Mouse (Mus musculus) CD8-positive naive resting alpha-beta T cell, adult 2 months (primary cell): ENCODE results near the gene Phf19.
A peak's percentile ranks its signal among the peaks of the same experiment; 100 is the strongest.

Experiments used
- DNase-seq, 2 experiments: peaks; one replicate each; pipeline ENCODE4 v3.0.0; 2022; ENCODE audit warnings: low read depth in 2 of 2, low spot score in 2 of 2

Gene Phf19

GRCm38 (mm10) chr2:34940246-34940645, 26.4 kb upstream of the Phf19 start:
- no peak for DNase-seq

GRCm38 (mm10) chr2:34938269-34939208, 24.7 kb upstream of the Phf19 start:
- no peak for DNase-seq

- DNase-seq, result no peak
Observed at GRCm38 (mm10) chr2:34937460-34937859, 23.6 kb upstream of the Phf19 start.

DNA sequence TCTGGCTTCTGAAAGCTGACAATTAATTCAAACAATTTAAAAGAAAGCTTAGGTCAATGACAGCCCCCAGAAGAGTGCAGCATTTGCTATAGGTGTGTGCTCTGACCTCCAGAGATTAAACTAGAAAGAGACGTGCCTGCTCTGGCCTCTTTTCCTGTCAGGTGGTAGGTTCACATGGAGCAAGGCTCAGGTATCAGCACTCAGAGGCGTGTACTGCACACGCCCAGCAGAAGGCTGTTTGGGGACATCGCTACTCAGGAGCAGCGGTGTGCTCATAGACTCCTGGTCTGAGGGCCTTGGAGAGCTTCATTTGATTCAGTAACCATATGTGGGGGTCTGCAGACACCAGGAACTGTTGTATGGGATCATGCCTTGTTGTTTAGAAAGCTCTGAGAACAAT, 13.5 kb upstream of the Phf19 start:
- DNase-seq, result no peak

DNA sequence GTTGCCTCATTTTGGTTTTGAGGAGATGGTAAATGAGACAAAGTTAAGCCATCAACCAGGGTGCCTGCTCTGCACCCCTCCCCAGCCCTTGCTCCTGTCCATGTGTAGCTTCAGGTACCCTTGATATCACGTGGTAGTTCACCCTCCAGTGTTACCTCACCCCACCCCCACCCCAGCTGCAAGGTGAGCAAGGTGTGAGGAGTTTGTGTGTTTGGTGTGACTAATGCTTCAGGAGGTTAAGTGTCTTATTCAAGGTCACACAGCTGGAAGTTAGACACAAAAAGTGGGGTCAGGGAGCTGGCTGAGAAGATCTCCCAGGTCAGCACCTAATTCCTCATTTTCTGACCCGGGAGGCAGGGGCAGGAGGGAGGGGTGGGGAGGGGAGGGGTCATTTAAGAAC, 8.9 kb upstream of the Phf19 start:
- no peak for DNase-seq

DNA sequence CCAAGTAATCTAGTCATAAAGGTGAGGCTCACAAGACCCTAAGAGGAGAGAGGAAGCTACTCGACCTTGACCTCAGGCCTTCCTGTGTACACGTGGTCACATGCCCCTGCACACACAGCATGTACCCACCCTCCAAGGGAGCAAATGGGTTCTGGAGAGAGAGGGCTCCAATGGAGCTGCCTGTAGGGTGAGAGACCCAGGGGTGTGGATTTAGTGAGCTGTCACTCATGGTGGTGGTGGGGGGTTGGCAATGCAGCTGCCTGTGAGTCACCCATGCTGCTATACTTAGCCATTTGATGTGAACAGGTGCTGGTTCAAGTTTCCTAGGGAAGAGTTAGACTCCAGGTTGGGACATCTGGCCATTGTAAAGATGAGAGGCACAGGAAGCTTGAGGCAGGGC, 6.3 kb upstream of the Phf19 start:
- DNase-seq, result no peak

GRCm38 (mm10) chr2:34915103-34915502, 1.3 kb upstream of the Phf19 start:
- DNase-seq, result no peak

DNA sequence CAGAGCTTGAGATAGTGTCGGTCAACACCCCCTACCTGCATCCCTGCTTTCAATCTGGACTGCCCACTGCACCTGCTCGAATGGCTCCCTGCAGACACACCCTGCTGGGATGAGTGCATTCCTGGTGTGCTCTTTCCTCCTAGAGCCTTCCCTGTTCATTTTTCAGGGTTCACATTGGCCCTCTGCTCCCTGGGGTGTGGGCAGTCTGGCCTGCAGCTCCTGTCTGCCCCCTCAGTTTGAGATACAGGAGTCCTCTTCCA, 927 bp upstream of the Phf19 start:
- no peak for DNase-seq

DNA sequence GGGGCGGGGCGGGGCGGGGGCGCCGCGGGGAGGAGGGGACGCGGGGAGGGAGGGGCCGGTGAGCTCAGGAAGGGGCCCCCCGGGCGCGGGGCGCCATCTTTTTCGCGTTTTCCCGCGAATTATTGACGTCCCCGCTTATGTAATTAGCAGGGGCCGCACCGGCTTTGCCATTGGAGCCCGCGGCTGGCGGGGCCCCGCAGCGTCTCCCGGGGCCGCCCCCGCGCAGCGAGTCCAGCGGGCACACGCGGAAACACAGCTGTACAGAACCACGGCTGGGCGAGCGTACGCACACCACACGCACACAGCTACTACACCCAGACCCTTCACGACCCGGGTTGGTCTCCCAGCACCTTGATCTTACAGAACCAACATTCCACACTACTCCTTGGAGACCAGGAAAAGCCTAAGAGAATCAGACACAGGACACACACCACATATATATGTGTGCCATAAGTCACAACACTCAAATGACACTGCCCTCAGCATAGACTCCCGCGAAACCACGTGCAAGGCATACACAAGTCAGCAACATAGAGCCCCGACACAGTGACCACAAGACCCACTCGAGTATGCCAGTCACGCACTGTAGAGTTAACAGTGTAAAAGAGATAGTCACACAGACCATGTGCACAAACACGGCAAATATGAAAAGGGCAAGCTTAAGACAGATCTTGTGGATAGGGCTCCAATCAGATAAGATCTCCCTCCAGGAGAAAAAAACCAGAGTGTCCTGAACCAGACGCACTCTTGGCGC, 420 bp upstream of the Phf19 start:
- DNase-seq, result peak; percentile 25 to 32

GRCm38 (mm10) chr2:34912613-34913012, 1.2 kb downstream of the Phf19 start:
- DNase-seq, result no peak

DNA sequence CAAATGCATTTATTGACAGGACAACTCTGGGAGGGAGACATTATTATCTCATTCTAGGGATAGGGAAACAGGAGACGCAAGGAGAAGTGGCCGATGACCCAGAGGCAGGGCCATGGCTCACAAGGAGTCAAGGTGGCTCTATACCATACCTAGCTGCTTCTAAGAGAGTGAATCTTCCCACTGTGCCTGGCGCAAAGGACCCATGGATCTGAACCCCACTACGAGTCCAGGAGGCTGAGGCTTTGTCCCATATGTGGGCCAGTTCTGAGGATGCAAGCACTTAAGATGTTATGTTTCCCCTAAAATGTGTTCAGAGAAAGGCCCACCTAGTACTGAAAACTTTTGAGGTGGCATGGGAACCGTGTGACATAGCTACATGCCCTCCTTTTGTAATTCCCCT, 2.0 kb downstream of the Phf19 start:
- no peak for DNase-seq

- DNase-seq, result no peak
Observed at GRCm38 (mm10) chr2:34909719-34910118, 4.1 kb downstream of the Phf19 start.

DNA sequence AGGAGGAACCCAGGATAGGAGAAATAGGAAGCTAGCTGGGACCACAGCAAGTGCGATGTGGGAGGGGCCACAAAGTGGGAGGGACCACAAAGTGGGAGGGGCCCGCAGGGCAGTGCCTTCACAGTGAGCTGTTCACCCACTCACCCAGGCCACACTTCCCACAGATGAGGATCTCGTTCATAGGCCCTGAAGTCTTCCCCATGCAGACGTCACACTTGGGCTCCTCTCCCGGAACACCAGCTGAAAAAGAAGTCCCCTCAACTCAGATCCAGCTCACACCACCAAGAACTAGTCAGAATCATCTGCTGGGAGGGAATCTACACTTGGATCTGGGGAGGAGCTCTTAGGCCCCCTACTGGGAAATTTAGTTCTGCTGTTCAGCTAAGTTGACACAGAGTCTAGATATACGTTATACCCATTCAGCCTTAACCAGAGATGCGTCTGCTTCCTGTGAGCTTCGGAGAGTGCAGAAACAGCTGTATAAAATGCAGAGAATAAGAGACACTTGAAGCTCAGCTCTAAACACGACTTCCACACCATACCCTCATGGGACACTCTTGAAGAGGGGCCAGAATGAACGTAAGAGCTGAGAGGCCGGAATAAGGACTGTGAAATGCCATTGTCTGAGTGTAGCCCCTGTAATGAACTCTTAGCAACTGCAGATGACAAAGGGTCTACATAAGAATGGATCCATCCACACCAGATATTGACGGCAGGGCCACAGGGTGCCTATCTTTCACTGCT, 6.8 kb downstream of the Phf19 start:
- DNase-seq, result peak; percentile 14 to 35

DNA sequence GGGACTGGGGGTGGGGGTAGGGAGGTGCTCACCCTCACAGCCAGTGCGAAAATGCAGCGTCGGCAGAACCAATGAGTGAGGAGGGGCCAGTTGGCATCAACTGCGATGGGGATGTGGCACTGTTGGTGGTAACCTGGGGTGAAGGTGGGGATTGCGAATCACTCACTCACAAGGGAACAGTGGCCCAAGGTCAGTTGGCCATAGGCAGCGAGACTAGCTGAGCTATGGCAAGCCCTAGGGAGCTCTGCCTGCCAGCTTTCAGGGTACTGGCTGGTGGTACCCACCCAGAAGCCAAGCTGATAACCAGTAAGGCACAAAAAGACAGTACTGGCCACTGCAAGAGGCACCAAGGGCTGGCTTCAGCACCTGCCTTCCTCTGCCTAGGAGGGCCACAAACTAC, 7.4 kb downstream of the Phf19 start:
- no peak for DNase-seq

DNA sequence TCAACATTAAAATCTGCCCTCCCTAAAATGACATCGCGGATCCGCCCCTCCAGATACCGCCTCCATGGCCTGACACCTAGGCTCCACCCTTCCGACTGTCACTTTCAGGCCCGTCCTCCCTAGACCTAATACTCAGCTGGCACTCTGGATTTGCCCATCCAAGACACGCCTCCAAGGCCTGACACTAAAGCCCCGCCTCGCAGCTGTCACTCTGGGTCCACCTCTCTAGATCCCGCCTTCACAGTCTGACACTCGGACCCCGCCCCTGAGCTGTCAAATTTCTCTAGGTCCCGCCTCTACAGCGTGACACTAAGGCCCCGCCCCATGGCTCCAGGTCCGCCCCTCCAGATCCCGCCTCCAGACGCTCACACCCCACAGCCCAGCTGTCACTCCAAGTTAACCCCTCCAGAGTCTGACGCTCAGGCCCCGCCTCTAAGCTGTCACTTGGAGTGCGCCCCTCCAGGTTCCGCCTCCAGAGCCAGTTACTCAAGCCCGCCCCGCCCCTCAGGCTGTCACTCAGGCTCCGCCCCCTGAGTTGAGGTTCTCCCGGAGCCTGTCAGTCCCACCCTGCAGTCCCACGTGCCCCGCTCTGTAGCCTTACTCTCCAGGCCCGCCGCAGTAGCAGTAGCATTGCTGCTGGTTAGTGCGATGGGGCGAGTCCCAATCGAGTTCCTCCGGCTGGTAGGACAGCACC, 8.8 kb downstream of the Phf19 start:
- peak; percentile 90 to 94 for DNase-seq

DNA sequence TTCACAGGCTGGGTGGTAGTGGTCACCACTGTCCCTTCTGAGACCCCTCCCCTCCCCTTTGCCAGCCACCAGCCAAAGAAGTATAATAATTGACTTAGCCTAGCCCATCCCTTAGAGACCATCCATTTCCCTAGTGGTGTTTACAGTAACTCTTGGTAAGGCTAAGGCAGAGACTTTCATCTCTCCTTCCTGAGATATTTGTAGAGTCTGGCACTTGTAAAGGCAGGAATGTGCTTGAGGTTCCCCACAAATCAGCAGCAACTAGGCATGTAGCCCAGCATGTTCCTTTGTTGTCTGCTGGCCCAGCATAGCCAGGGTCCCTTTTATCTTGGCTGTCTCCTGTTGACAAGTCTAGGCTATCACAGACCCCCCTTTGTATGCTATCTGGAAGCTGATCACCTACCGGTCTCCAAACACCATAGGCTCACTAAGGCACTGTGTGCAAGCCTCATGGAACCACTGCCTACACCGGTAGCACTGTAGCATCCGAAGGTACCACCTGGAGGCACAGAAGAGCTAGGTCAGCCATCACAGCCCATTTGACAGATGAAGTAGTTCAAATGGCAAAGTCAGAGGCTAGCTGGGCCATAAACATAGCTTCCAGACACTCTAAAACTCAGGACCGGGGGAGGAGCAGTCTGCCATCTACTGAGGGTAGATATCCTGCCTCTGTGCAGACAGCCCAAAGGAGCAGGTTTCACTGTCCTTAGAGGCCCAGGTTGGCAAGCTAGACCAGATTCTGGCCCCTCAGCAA, 10.0 kb downstream of the Phf19 start:
- DNase-seq, result no peak

GRCm38 (mm10) chr2:34903191-34903590, 10.6 kb downstream of the Phf19 start:
- DNase-seq, result no peak

DNA sequence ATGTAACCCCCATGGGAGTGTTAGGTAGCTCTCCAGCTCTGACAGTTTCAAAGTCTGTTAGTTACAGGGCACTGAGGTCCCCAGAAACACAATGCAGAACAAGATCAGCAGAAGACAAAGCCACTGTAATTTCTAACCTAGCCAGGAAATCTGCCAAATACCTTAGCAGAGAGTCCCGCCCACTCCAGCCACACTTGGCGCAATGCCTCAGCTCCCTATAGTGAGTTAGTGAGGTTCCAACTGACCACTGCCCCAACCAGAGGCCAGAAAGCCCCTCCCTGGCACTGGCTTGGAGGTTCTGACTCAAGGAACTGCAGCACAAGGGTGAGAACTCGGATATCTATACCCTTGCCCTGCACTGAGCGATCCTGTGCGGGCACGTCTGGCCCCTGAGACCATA, 11.1 kb downstream of the Phf19 start:
- DNase-seq, result no peak

- no peak for DNase-seq
Observed at GRCm38 (mm10) chr2:34901726-34902125, 12.1 kb downstream of the Phf19 start.

- DNase-seq, result no peak
Observed at GRCm38 (mm10) chr2:34900412-34900811, 13.4 kb downstream of the Phf19 start.

DNA sequence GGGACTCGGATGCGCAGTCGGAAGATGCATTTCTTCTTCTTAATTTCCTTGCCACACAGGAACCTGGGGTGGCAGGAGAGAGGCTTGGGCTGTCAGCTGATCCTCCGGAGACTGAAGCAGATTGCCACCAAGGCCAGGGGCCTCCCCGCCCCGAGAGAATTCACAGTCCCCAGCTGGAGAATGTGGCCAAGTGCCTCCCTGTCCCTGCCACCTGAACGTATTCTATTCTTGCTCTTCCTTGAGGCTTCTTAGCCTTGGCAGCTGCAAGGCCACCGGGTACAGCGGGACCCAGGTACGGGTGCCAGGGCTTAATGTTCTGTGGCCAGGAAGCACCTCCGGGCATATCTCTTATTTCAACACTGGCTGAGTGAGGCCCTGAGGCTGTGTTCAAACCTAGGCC, 14.1 kb downstream of the Phf19 start:
- DNase-seq, result no peak
